Comparison of ENCODE assay signal across 8 mouse cellular contexts in genomic region chr1:133076681-133077514, GRCm38 (mm10). TPM values are rescaled to one million over a fixed set of nuclear protein-coding genes. Genes with fewer than 3 reads are reported as not detected.
DNase-seq lines count a peak whose midpoint lies in the region; ATAC-seq and TF ChIP-seq lines count a peak whose summit lies in the region.

No protein-coding gene starts in this region.

- no peak for ATAC-seq in neural tube, embryonic 11.5 days (ENCODE audit: insufficient read depth, low FRiP score, low TSS enrichment)
- no peak for ATAC-seq in limb, embryonic 12.5 days (ENCODE audit: insufficient number of reproducible peaks, insufficient read depth, low FRiP score, low TSS enrichment, low read depth)
- ATAC-seq in stomach, embryonic 14.5 days (ENCODE audit: insufficient number of reproducible peaks, insufficient read depth, low FRiP score, low read depth), result peak; percentile 68

- TF ChIP-seq CTCF in thymus, adult 2 months (IDR thresholded peaks at IDR 0.05; ENCODE audit: borderline replicate concordance, control insufficient read depth, extremely low read depth, insufficient read depth, low read length, poor library complexity), result no peak

- peak; percentile 34 for DNase-seq in neural tube, embryonic 11.5 days (ENCODE audit: low spot score)
- no peak for DNase-seq in neural tube, embryonic 10.5 days (ENCODE audit: extremely low spot score, low spot score)
- DNase-seq in heart, adult 18-20 months, result peak; percentile 74 to 86
- DNase-seq in layer of hippocampus, adult 9-11 months, result no peak
- DNase-seq in spleen, postnatal 14 days (ENCODE audit: low spot score in 2 of 2), result no peak
- DNase-seq in thymus, adult 2 months, result no peak

- H3K4me2 ChIP-seq in neural tube, embryonic 11.5 days (ENCODE audit: low read depth), result no peak overlapping the region
- no peak overlapping the region for H3K4me2 ChIP-seq in limb, embryonic 12.5 days
- no peak overlapping the region for H3K4me2 ChIP-seq in stomach, embryonic 14.5 days (replicated peaks; ENCODE audit: low read depth, low read length)

- H3K4me3 ChIP-seq in neural tube, embryonic 11.5 days (ENCODE audit: low read depth, low read length), result no peak overlapping the region
- no peak overlapping the region for H3K4me3 ChIP-seq in limb, embryonic 12.5 days (replicated peaks)
- no peak overlapping the region for H3K4me3 ChIP-seq in stomach, embryonic 14.5 days (ENCODE audit: low read depth, low read length)
- H3K4me3 ChIP-seq in thymus, adult 2 months (ENCODE audit: control insufficient read depth, insufficient read depth, low read length), result no peak overlapping the region

- peak overlapping the region; percentile 42 for H3K27ac ChIP-seq in neural tube, embryonic 11.5 days (ENCODE audit: low read depth, low read length)
- peak overlapping the region; percentile 67; the same call in 1 of the 2 replicates for H3K27ac ChIP-seq in limb, embryonic 12.5 days
- H3K27ac ChIP-seq in stomach, embryonic 14.5 days (ENCODE audit: low read length), result peak overlapping the region; percentile 84
- H3K27ac ChIP-seq in thymus, adult 2 months (ENCODE audit: control insufficient read depth, insufficient read depth, low read length), result no peak overlapping the region

- 44% methylated on average over 20 of the region's 20 CpGs for WGBS in neural tube, embryonic 11.5 days
- WGBS in limb, embryonic 12.5 days, result 39% methylated on average over 20 of the region's 20 CpGs
- 31% methylated on average over 20 of the region's 20 CpGs for WGBS in stomach, embryonic 14.5 days
- WGBS in thymus, adult 2 months, result 91% methylated on average over 20 of the region's 20 CpGs

- peaks cover 4% of the 10 kb centered on the region; the same call in 1 of the 2 replicates for H3K36me3 ChIP-seq in neural tube, embryonic 11.5 days (ENCODE audit: control insufficient read depth, insufficient read depth, low read length)
- H3K36me3 ChIP-seq in limb, embryonic 12.5 days, result peaks cover 17% of the 10 kb centered on the region; the same call in 1 of the 2 replicates
- H3K36me3 ChIP-seq in stomach, embryonic 14.5 days (ENCODE audit: control insufficient read depth, insufficient read depth, low read length), result no peaks in the 10 kb centered on the region; the same call in 1 of the 2 replicates
- no peaks in the 10 kb centered on the region for H3K36me3 ChIP-seq in thymus, adult 2 months (ENCODE audit: control insufficient read depth, insufficient read depth, low read length)

- H3K27me3 ChIP-seq in neural tube, embryonic 11.5 days (ENCODE audit: control insufficient read depth, insufficient read depth, low read length), result no peaks in the 10 kb centered on the region
- no peaks in the 10 kb centered on the region for H3K27me3 ChIP-seq in limb, embryonic 12.5 days
- no peaks in the 10 kb centered on the region for H3K27me3 ChIP-seq in stomach, embryonic 14.5 days (ENCODE audit: control insufficient read depth, insufficient read depth, low read length)
- H3K27me3 ChIP-seq in thymus, adult 2 months (ENCODE audit: control insufficient read depth, insufficient read depth, low read length), result no peaks in the 10 kb centered on the region

- TF ChIP-seq POLR2A in thymus, adult 2 months (IDR thresholded peaks at IDR 0.05; ENCODE audit: control insufficient read depth, extremely low read depth, insufficient read depth, low read length, poor library complexity), result no peak

- peaks cover 21% of the 10 kb centered on the region for H3K4me1 ChIP-seq in neural tube, embryonic 11.5 days (ENCODE audit: control insufficient read depth, insufficient read depth, low read length)
- H3K4me1 ChIP-seq in limb, embryonic 12.5 days (replicated peaks), result peaks cover 31% of the 10 kb centered on the region
- peaks cover 32% of the 10 kb centered on the region for H3K4me1 ChIP-seq in stomach, embryonic 14.5 days (ENCODE audit: control insufficient read depth, insufficient read depth, low read length)
- H3K4me1 ChIP-seq in thymus, adult 2 months (replicated peaks; ENCODE audit: control insufficient read depth, insufficient read depth, low read length), result peaks cover 20% of the 10 kb centered on the region

- 0 out of 2 replicates have a peak overlapping the region, but pooled peaks have one; percentile 9 for H3K9ac ChIP-seq in neural tube, embryonic 11.5 days (ENCODE audit: low read length)
- no peak overlapping the region for H3K9ac ChIP-seq in limb, embryonic 12.5 days (replicated peaks)
- H3K9ac ChIP-seq in stomach, embryonic 14.5 days (replicated peaks; ENCODE audit: low read depth, low read length), result no peak overlapping the region

- H3K9me3 ChIP-seq in neural tube, embryonic 11.5 days (ENCODE audit: control insufficient read depth, low read length), result no peaks in the 10 kb centered on the region
- H3K9me3 ChIP-seq in limb, embryonic 12.5 days, result 0 out of 2 replicates have a peak, but pooled peaks cover 3% of the 10 kb centered on the region
- no peaks in the 10 kb centered on the region for H3K9me3 ChIP-seq in stomach, embryonic 14.5 days (ENCODE audit: control insufficient read depth, low read depth, low read length)

RNA-seq across cellular contexts. Expression of gene Pik3c2b, which starts 31.4 kb away (rescaled TPM):
- polyA plus RNA-seq in neural tube, embryonic 11.5 days (2014; fragmentation: Nextera tagmentation; extraction: Ambion mirVana), result 14.6 and 15.4 TPM in 2 replicates
- total RNA-seq in heart, adult 18-20 months (2021), result 10 to 100 TPM; 13.9 to 14.3 TPM
- polyA plus RNA-seq in limb, embryonic 12.5 days (2016; fragmentation: Nextera tagmentation; extraction: Ambion mirVana), result 6.6 and 7.6 TPM in 2 replicates
- 10.7 and 13.8 TPM in 2 replicates for polyA plus RNA-seq in stomach, embryonic 14.5 days (2014; fragmentation: Nextera tagmentation; extraction: Ambion mirVana)
- polyA plus RNA-seq in thymus, adult 2 months (2012; rRNA removed), result 9.5 and 12.1 TPM in 2 replicates

RNA-seq across cellular contexts. Expression of gene Mdm4, which starts 46.5 kb away (rescaled TPM):
- polyA plus RNA-seq in neural tube, embryonic 11.5 days (2014; fragmentation: Nextera tagmentation; extraction: Ambion mirVana), result 41.0 and 41.2 TPM in 2 replicates
- total RNA-seq in heart, adult 18-20 months (2021), result 10 to 100 TPM; 19.7 to 27.7 TPM
- 45.9 and 46.7 TPM in 2 replicates for polyA plus RNA-seq in limb, embryonic 12.5 days (2016; fragmentation: Nextera tagmentation; extraction: Ambion mirVana)
- polyA plus RNA-seq in stomach, embryonic 14.5 days (2014; fragmentation: Nextera tagmentation; extraction: Ambion mirVana), result 69.7 and 71.6 TPM in 2 replicates
- polyA plus RNA-seq in thymus, adult 2 months (2012; rRNA removed), result 127 and 147 TPM in 2 replicates

RNA-seq across cellular contexts. Expression of gene Ppp1r15b, which starts 54.0 kb away (rescaled TPM):
- polyA plus RNA-seq in neural tube, embryonic 11.5 days (2014; fragmentation: Nextera tagmentation; extraction: Ambion mirVana), result 55.3 and 57.6 TPM in 2 replicates
- 10 to 100 TPM; 21.6 to 23.1 TPM for total RNA-seq in heart, adult 18-20 months (2021)
- 41.9 and 46.9 TPM in 2 replicates for polyA plus RNA-seq in limb, embryonic 12.5 days (2016; fragmentation: Nextera tagmentation; extraction: Ambion mirVana)
- polyA plus RNA-seq in stomach, embryonic 14.5 days (2014; fragmentation: Nextera tagmentation; extraction: Ambion mirVana), result 43.2 and 45.4 TPM in 2 replicates
- 45.8 and 55.0 TPM in 2 replicates for polyA plus RNA-seq in thymus, adult 2 months (2012; rRNA removed)

Comparison
In these comparisons a context has a peak if more than half of its experiments do, and no peak if none do; other contexts are left out.
1. DNase-seq: peak in neural tube, embryonic 11.5 days (single experiment) and heart, adult 18-20 months (2 of 2); none in neural tube, embryonic 10.5 days (single experiment), layer of hippocampus, adult 9-11 months (single experiment), spleen, postnatal 14 days (0 of 2) and thymus, adult 2 months (single experiment).